In genomic region chr7:109562676-109563075, GRCm38 (mm10) we compare ENCODE assay signal across 10 mouse cellular contexts. TPM values are rescaled to one million over a fixed set of nuclear protein-coding genes. Genes with fewer than 3 reads are reported as not detected.
A peak's percentile ranks its signal among the peaks of the same experiment; 100 is the strongest.
DNase-seq lines count a peak whose midpoint lies in the region; ATAC-seq and TF ChIP-seq lines count a peak whose summit lies in the region.
"Had no signal": no experiment of that assay in that cellular context is flagged by ENCODE, and none has a peak within 500 bp of the region (broad histone marks: within the 10 kb centered on the region; RNA-seq: fewer than 3 reads in every experiment).

No protein-coding gene starts in this region.

- H3K36me3 ChIP-seq in kidney, embryonic 15.5 days, result no peaks in the 10 kb centered on the region
- H3K36me3 ChIP-seq in embryonic facial prominence, embryonic 13.5 days, result 0 out of 2 replicates have a peak, but pooled peaks cover 9% of the 10 kb centered on the region
- H3K36me3 ChIP-seq in liver, embryonic 12.5 days, result peaks cover 15% of the 10 kb centered on the region; the same call in 1 of the 2 replicates
- H3K36me3 ChIP-seq: forebrain, embryonic 10.5 days had no signal

- DNase-seq in kidney, postnatal 14 days, result no peak
- no peak for DNase-seq in Patski (ENCODE audit: low read depth, low spot score)
- no peak for DNase-seq in right cerebral cortex, postnatal 36 days (ENCODE audit: low spot score in 2 of 2)
- DNase-seq: adrenal gland, postnatal 10 days; cerebellum, adult 9-10 months had no signal

- H3K4me3 ChIP-seq in kidney, embryonic 15.5 days (replicated peaks), result no peak overlapping the region
- H3K4me3 ChIP-seq in embryonic facial prominence, embryonic 13.5 days, result no peak overlapping the region
- H3K4me3 ChIP-seq in liver, embryonic 12.5 days, result no peak overlapping the region
- H3K4me3 ChIP-seq: forebrain, embryonic 10.5 days had no signal

- H3K27ac ChIP-seq in kidney, embryonic 15.5 days, result peak overlapping the region; percentile 73
- H3K27ac ChIP-seq in embryonic facial prominence, embryonic 13.5 days, result peak overlapping the region; percentile 65
- H3K27ac ChIP-seq in liver, embryonic 12.5 days, result peak overlapping the region; percentile 36
- H3K27ac ChIP-seq: forebrain, embryonic 10.5 days had no signal

- TF ChIP-seq CTCF in Patski (IDR thresholded peaks at IDR 0.05), result no peak

- in situ Hi-C loops in Patski (cut with MboI; ENCODE audit: low pct_unique_long_range_greater_than_20kb), result no loop called here

- peak overlapping the region; percentile 12; the same call in 1 of the 2 replicates for H3K4me2 ChIP-seq in kidney, embryonic 15.5 days
- H3K4me2 ChIP-seq in embryonic facial prominence, embryonic 13.5 days, result no peak overlapping the region
- H3K4me2 ChIP-seq in liver, embryonic 12.5 days, result peak overlapping the region; percentile 12; the same call in 1 of the 2 replicates

- H3K4me1 ChIP-seq in kidney, embryonic 15.5 days, result peaks cover 36% of the 10 kb centered on the region
- peaks cover 15% of the 10 kb centered on the region for H3K4me1 ChIP-seq in embryonic facial prominence, embryonic 13.5 days
- H3K4me1 ChIP-seq in liver, embryonic 12.5 days, result peaks cover 30% of the 10 kb centered on the region

- H3K9me3 ChIP-seq in kidney, embryonic 15.5 days (replicated peaks), result no peaks in the 10 kb centered on the region
- H3K9me3 ChIP-seq in embryonic facial prominence, embryonic 13.5 days, result no peaks in the 10 kb centered on the region
- no peaks in the 10 kb centered on the region for H3K9me3 ChIP-seq in liver, embryonic 12.5 days (replicated peaks)
- H3K9me3 ChIP-seq: forebrain, embryonic 10.5 days had no signal

- 47% methylated on average over 5 of the region's 5 CpGs for WGBS in kidney, embryonic 15.5 days
- 68% methylated on average over 5 of the region's 5 CpGs for WGBS in embryonic facial prominence, embryonic 13.5 days
- WGBS in liver, embryonic 12.5 days (ENCODE audit: insufficient replicate concordance), result 35% methylated on average over 5 of the region's 5 CpGs

- no peaks in the 10 kb centered on the region for H3K27me3 ChIP-seq in kidney, embryonic 15.5 days
- no peaks in the 10 kb centered on the region for H3K27me3 ChIP-seq in Patski
- H3K27me3 ChIP-seq in embryonic facial prominence, embryonic 13.5 days, result no peaks in the 10 kb centered on the region
- no peaks in the 10 kb centered on the region for H3K27me3 ChIP-seq in liver, embryonic 12.5 days (replicated peaks)

- CTCF ChIA-PET in Patski (lab: Charles Lee), result interaction anchor here (0.8 to 2.4 kb wide), 6 partner anchors 10 to 53 kb away, joined by 3 to 16 read pairs (median 6); no protein-coding TSS in a partner anchor

- ATAC-seq in kidney, embryonic 15.5 days (replicated peaks; ENCODE audit: low FRiP score), result peak; percentile 48; the same call in 1 of the 2 replicates
- peak; percentile 24 for ATAC-seq in Patski
- no peak for ATAC-seq in embryonic facial prominence, embryonic 13.5 days (ENCODE audit: insufficient number of reproducible peaks, insufficient read depth, low FRiP score, low TSS enrichment, low read depth)
- no peak for ATAC-seq in liver, embryonic 12.5 days
- no peak for ATAC-seq in cerebellum, adult (ENCODE audit: insufficient number of reproducible peaks, low FRiP score, low TSS enrichment)

- POLR2A ChIA-PET in Patski (lab: Charles Lee), result interaction anchor here (1.3 to 1.8 kb wide), 2 partner anchors 10 to 14 kb away, joined by 3 to 5 read pairs; no protein-coding TSS in a partner anchor

- no peak overlapping the region for H3K9ac ChIP-seq in kidney, embryonic 15.5 days
- no peak overlapping the region for H3K9ac ChIP-seq in embryonic facial prominence, embryonic 13.5 days
- H3K9ac ChIP-seq in liver, embryonic 12.5 days, result no peak overlapping the region

RNA-seq across cellular contexts. Expression of gene Rpl27a, which starts 43.7 kb away (rescaled TPM):
- polyA plus RNA-seq in kidney, embryonic 15.5 days (2015; fragmentation: Nextera tagmentation; extraction: Ambion mirVana), result 135 and 148 TPM in 2 replicates
- 478 TPM for polyA plus RNA-seq in Patski (2021)
- polyA plus RNA-seq in embryonic facial prominence, embryonic 13.5 days (2015; fragmentation: Nextera tagmentation; extraction: Ambion mirVana), result 154 and 159 TPM in 2 replicates
- polyA plus RNA-seq in liver, embryonic 12.5 days (2016; fragmentation: Nextera tagmentation; extraction: Ambion mirVana), result 122 and 125 TPM in 2 replicates

RNA-seq across cellular contexts. Expression of gene Trim66, which starts 54.7 kb away (rescaled TPM):
- 0.03 TPM in 1 of 2 replicates, not detected in the other for polyA plus RNA-seq in kidney, embryonic 15.5 days (2015; fragmentation: Nextera tagmentation; extraction: Ambion mirVana)
- 0.32 TPM for polyA plus RNA-seq in Patski (2021)
- 1.3 and 2.4 TPM in 2 replicates for polyA plus RNA-seq in embryonic facial prominence, embryonic 13.5 days (2015; fragmentation: Nextera tagmentation; extraction: Ambion mirVana)
- polyA plus RNA-seq in liver, embryonic 12.5 days (2016; fragmentation: Nextera tagmentation; extraction: Ambion mirVana), result 0.04 TPM in 1 of 2 replicates, not detected in the other

Comparison
In these comparisons a context has a peak if more than half of its experiments do, and no peak if none do; other contexts are left out.
1. ATAC-seq: peak in kidney, embryonic 15.5 days (single experiment) and Patski (single experiment); none in embryonic facial prominence, embryonic 13.5 days (single experiment), liver, embryonic 12.5 days (single experiment) and cerebellum, adult (single experiment).
2. Peak in every context shown above with its lines, with median percentiles within 50 percentile points of each other: H3K27ac ChIP-seq.